Mouse (Mus musculus): ENCODE results near the gene Ppargc1a. TPM values are rescaled to one million over a fixed set of nuclear protein-coding genes. Genes with fewer than 3 reads are reported as not detected.

Gene Ppargc1a
- polyA plus RNA-seq, 1 experiment from 2014 or later, result 9.6 TPM

- Histone ChIP-seq H3K9ac (no peak overlapping the region), H3K27me3 (no peaks in the 10 kb centered on the region), H3K4me2 (no peak overlapping the region), H3K27ac (replicated peaks) (no peak overlapping the region), H3K36me3 (no peaks in the 10 kb centered on the region), H3K4me3 (no peak overlapping the region), H3K4me1 (replicated peaks) (peaks cover 8% of the 10 kb centered on the region), H3K9me3 (no peaks in the 10 kb centered on the region)
- no peak for ATAC-seq (ENCODE audit: low read depth)
- 41% methylated on average over 4 of the region's 4 CpGs for WGBS
Observed at GRCm38 (mm10) chr5:51583030-51583429, 15.5 kb upstream of the Ppargc1a start.

- no peak for ATAC-seq (ENCODE audit: low read depth)
- WGBS, result 77% methylated on average over 5 of the region's 5 CpGs
Observed at GRCm38 (mm10) chr5:51582618-51583017, 15.1 kb upstream of the Ppargc1a start.

GRCm38 (mm10) chr5:51577594-51577993 lies 10.1 kb upstream of the Ppargc1a start:
- no peak overlapping the region for H3K4me2 ChIP-seq
- ATAC-seq (ENCODE audit: low read depth), result no peak
- no peak overlapping the region for H3K4me3 ChIP-seq
- H3K9ac ChIP-seq, result no peak overlapping the region
- no peaks in the 10 kb centered on the region for H3K27me3 ChIP-seq
- H3K36me3 ChIP-seq, result no peaks in the 10 kb centered on the region
- H3K9me3 ChIP-seq, result no peaks in the 10 kb centered on the region
- WGBS, result 100% methylated on average over 1 of the region's 1 CpGs
- no peak overlapping the region for H3K27ac ChIP-seq (replicated peaks)
- H3K4me1 ChIP-seq (replicated peaks), result no peaks in the 10 kb centered on the region

More at GRCm38 (mm10) chr5:51582618-51583017, 15.1 kb upstream of the Ppargc1a start:
- Histone ChIP-seq H3K27ac (replicated peaks) (no peak overlapping the region), H3K4me1 (replicated peaks) (peaks cover 8% of the 10 kb centered on the region), H3K9ac (no peak overlapping the region), H3K27me3 (no peaks in the 10 kb centered on the region), H3K4me2 (no peak overlapping the region), H3K4me3 (no peak overlapping the region), H3K36me3 (no peaks in the 10 kb centered on the region), H3K9me3 (no peaks in the 10 kb centered on the region)

GRCm38 (mm10) chr5:51573770-51574169 lies 6.2 kb upstream of the Ppargc1a start:
- Histone ChIP-seq H3K36me3 (no peaks in the 10 kb centered on the region), H3K4me3 (no peak overlapping the region), H3K27me3 (no peaks in the 10 kb centered on the region), H3K9me3 (no peaks in the 10 kb centered on the region), H3K9ac (no peak overlapping the region), H3K4me1 (replicated peaks) (no peaks in the 10 kb centered on the region), H3K4me2 (no peak overlapping the region), H3K27ac (replicated peaks) (no peak overlapping the region)
- 28% methylated on average over 2 of the region's 2 CpGs for WGBS
- no peak for ATAC-seq (ENCODE audit: low read depth)

- WGBS, result 27% methylated on average over 8 of the region's 8 CpGs
Observed at GRCm38 (mm10) chr5:51568198-51568690, 718 bp upstream of the Ppargc1a start.

GRCm38 (mm10) chr5:51565672-51566071 lies 1.9 kb downstream of the Ppargc1a start:
- no peak overlapping the region for H3K4me3 ChIP-seq
- no peak overlapping the region for H3K9ac ChIP-seq
- 54% methylated on average over 2 of the region's 2 CpGs for WGBS
- no peak overlapping the region for H3K4me2 ChIP-seq
- H3K27me3 ChIP-seq, result no peaks in the 10 kb centered on the region
- H3K9me3 ChIP-seq, result no peaks in the 10 kb centered on the region
- H3K36me3 ChIP-seq, result no peaks in the 10 kb centered on the region
- ATAC-seq (ENCODE audit: low read depth), result no peak
- H3K4me1 ChIP-seq (replicated peaks), result peaks cover 14% of the 10 kb centered on the region
- no peak overlapping the region for H3K27ac ChIP-seq (replicated peaks)

More at GRCm38 (mm10) chr5:51568198-51568690, 718 bp upstream of the Ppargc1a start:
- Histone ChIP-seq H3K4me1 (replicated peaks) (peaks cover 14% of the 10 kb centered on the region), H3K9ac (no peak overlapping the region), H3K9me3 (no peaks in the 10 kb centered on the region), H3K27me3 (no peaks in the 10 kb centered on the region), H3K4me2 (no peak overlapping the region), H3K36me3 (no peaks in the 10 kb centered on the region), H3K4me3 (no peak overlapping the region), H3K27ac (replicated peaks) (no peak overlapping the region)
- ATAC-seq (ENCODE audit: low read depth), result 0 out of 2 replicates have a peak, but pooled peaks have one; percentile 23

- Histone ChIP-seq H3K36me3 (no peaks in the 10 kb centered on the region), H3K9ac (no peak overlapping the region), H3K27ac (replicated peaks) (no peak overlapping the region), H3K4me2 (no peak overlapping the region), H3K27me3 (no peaks in the 10 kb centered on the region), H3K9me3 (no peaks in the 10 kb centered on the region), H3K4me3 (no peak overlapping the region), H3K4me1 (replicated peaks) (peaks cover 14% of the 10 kb centered on the region)
- ATAC-seq (ENCODE audit: low read depth), result no peak
Observed at GRCm38 (mm10) chr5:51565038-51565437, 2.5 kb downstream of the Ppargc1a start.

GRCm38 (mm10) chr5:51563574-51563973 lies 4.0 kb downstream of the Ppargc1a start:
- H3K27ac ChIP-seq (replicated peaks), result no peak overlapping the region
- ATAC-seq (ENCODE audit: low read depth), result no peak
- peaks cover 14% of the 10 kb centered on the region for H3K4me1 ChIP-seq (replicated peaks)
- no peaks in the 10 kb centered on the region for H3K27me3 ChIP-seq
- no peak overlapping the region for H3K4me2 ChIP-seq
- H3K4me3 ChIP-seq, result no peak overlapping the region
- no peak overlapping the region for H3K9ac ChIP-seq
- no peaks in the 10 kb centered on the region for H3K36me3 ChIP-seq
- 93% methylated on average over 3 of the region's 3 CpGs for WGBS
- no peaks in the 10 kb centered on the region for H3K9me3 ChIP-seq

- no peak overlapping the region for H3K9ac ChIP-seq
- no peaks in the 10 kb centered on the region for H3K27me3 ChIP-seq
- no peaks in the 10 kb centered on the region for H3K36me3 ChIP-seq
- no peaks in the 10 kb centered on the region for H3K9me3 ChIP-seq
- H3K27ac ChIP-seq (replicated peaks), result no peak overlapping the region
- ATAC-seq (ENCODE audit: low read depth), result no peak
- no peak overlapping the region for H3K4me2 ChIP-seq
- H3K4me3 ChIP-seq, result no peak overlapping the region
- 74% methylated on average over 4 of the region's 4 CpGs for WGBS
- H3K4me1 ChIP-seq (replicated peaks), result peaks cover 14% of the 10 kb centered on the region
Observed at GRCm38 (mm10) chr5:51557607-51558278, 9.8 kb downstream of the Ppargc1a start.

GRCm38 (mm10) chr5:51553671-51554070 lies 13.9 kb downstream of the Ppargc1a start:
- Histone ChIP-seq H3K4me1 (replicated peaks) (peaks cover 27% of the 10 kb centered on the region), H3K9me3 (no peaks in the 10 kb centered on the region), H3K27me3 (no peaks in the 10 kb centered on the region), H3K9ac (peak overlapping the region; percentile 64), H3K4me3 (peak overlapping the region; percentile 51), H3K27ac (replicated peaks) (no peak overlapping the region), H3K36me3 (no peaks in the 10 kb centered on the region), H3K4me2 (peak overlapping the region; percentile 79)
- ATAC-seq (ENCODE audit: low read depth), result peak; percentile 37; the same call in 1 of the 2 replicates
- 3% methylated on average over 5 of the region's 5 CpGs for WGBS

- WGBS, result 11% methylated on average over 5 of the region's 5 CpGs
- no peak for ATAC-seq (ENCODE audit: low read depth)
Observed at GRCm38 (mm10) chr5:51553251-51553650, 14.3 kb downstream of the Ppargc1a start.

GRCm38 (mm10) chr5:51552483-51553091 lies 14.9 kb downstream of the Ppargc1a start:
- Histone ChIP-seq H3K36me3 (no peaks in the 10 kb centered on the region), H3K4me2 (peak overlapping the region; percentile 79), H3K9ac (peak overlapping the region; percentile 64), H3K4me3 (peak overlapping the region; percentile 51), H3K9me3 (no peaks in the 10 kb centered on the region), H3K27ac (replicated peaks) (peak overlapping the region; percentile 78), H3K27me3 (no peaks in the 10 kb centered on the region), H3K4me1 (replicated peaks) (peaks cover 27% of the 10 kb centered on the region)
- peak; percentile 81 for ATAC-seq (ENCODE audit: low read depth)
- WGBS, result under 1% methylated on average over 24 of the region's 24 CpGs

More at GRCm38 (mm10) chr5:51553251-51553650, 14.3 kb downstream of the Ppargc1a start:
- peak overlapping the region; percentile 64 for H3K9ac ChIP-seq
- no peaks in the 10 kb centered on the region for H3K36me3 ChIP-seq
- no peaks in the 10 kb centered on the region for H3K9me3 ChIP-seq
- peak overlapping the region; percentile 79 for H3K4me2 ChIP-seq
- H3K27me3 ChIP-seq, result no peaks in the 10 kb centered on the region
- H3K4me1 ChIP-seq (replicated peaks), result peaks cover 27% of the 10 kb centered on the region
- H3K27ac ChIP-seq (replicated peaks), result peak overlapping the region; percentile 78
- H3K4me3 ChIP-seq, result peak overlapping the region; percentile 51
